Mouse (Mus musculus): ENCODE results near the gene Ttc5.
"Not testable (repeated sequence)": the region's sequence is repeated elsewhere in the genome, so short reads cannot be mapped to it uniquely, and the experiment has no call there.

Ttc5 gene

GRCm38 (mm10) chr14:50785251-50785637, at the start of gene Ttc5:
Gene Ttc5 (minus strand): TSS chr14:50785519.
- DNase-seq (ENCODE audit: low spot score), result peak; percentile 91

- DNase-seq (ENCODE audit: low spot score), result no peak
These were observed 49.1 kb upstream of the Ttc5 start for GRCm38 (mm10) chr14:50834435-50834834.

GRCm38 (mm10) chr14:50833964-50834363, 48.6 kb upstream of the Ttc5 start:
- DNase-seq (ENCODE audit: low spot score), result no peak

GRCm38 (mm10) chr14:50829878-50830277, 44.6 kb upstream of the Ttc5 start:
- DNase-seq (ENCODE audit: low spot score), result no peak

- DNase-seq (ENCODE audit: low spot score), result no peak
These were observed 41.3 kb upstream of the Ttc5 start for GRCm38 (mm10) chr14:50826579-50826978.

- DNase-seq (ENCODE audit: low spot score), result no peak
These were observed 38.9 kb upstream of the Ttc5 start for GRCm38 (mm10) chr14:50824219-50824618.

- DNase-seq (ENCODE audit: low spot score), result no peak
These were observed 37.9 kb upstream of the Ttc5 start for GRCm38 (mm10) chr14:50823240-50823639.

- no peak for DNase-seq (ENCODE audit: low spot score)
These were observed 27.7 kb upstream of the Ttc5 start for GRCm38 (mm10) chr14:50813060-50813459.

GRCm38 (mm10) chr14:50807487-50808072, 22.3 kb upstream of the Ttc5 start, which contains the start of the genes Ccnb1ip1 and Parp2:
Gene Ccnb1ip1 (minus strand): TSS chr14:50807732.
Gene Parp2 (plus strand): TSS chr14:50807841.
- DNase-seq (ENCODE audit: low spot score), result peak; percentile 100

GRCm38 (mm10) chr14:50806469-50806868, 21.1 kb upstream of the Ttc5 start:
- not testable (repeated sequence) for DNase-seq (ENCODE audit: low spot score)

GRCm38 (mm10) chr14:50804683-50805082, 19.4 kb upstream of the Ttc5 start:
- no peak for DNase-seq (ENCODE audit: low spot score)

- no peak for DNase-seq (ENCODE audit: low spot score)
These were observed 17.7 kb upstream of the Ttc5 start for GRCm38 (mm10) chr14:50802843-50803562.

- no peak for DNase-seq (ENCODE audit: low spot score)
These were observed 17.1 kb upstream of the Ttc5 start for GRCm38 (mm10) chr14:50802441-50802840.

- peak; percentile 32 for DNase-seq (ENCODE audit: low spot score)
These were observed 14.4 kb upstream of the Ttc5 start for GRCm38 (mm10) chr14:50799502-50800259.

GRCm38 (mm10) chr14:50798512-50798911, 13.2 kb upstream of the Ttc5 start:
- no peak for DNase-seq (ENCODE audit: low spot score)

GRCm38 (mm10) chr14:50796464-50796863, 11.1 kb upstream of the Ttc5 start:
- no peak for DNase-seq (ENCODE audit: low spot score)

GRCm38 (mm10) chr14:50795965-50796364, 10.6 kb upstream of the Ttc5 start:
- no peak for DNase-seq (ENCODE audit: low spot score)

- DNase-seq (ENCODE audit: low spot score), result no peak
These were observed 10.1 kb upstream of the Ttc5 start for GRCm38 (mm10) chr14:50795261-50795935.

GRCm38 (mm10) chr14:50788157-50788556, 2.8 kb upstream of the Ttc5 start:
- DNase-seq (ENCODE audit: low spot score), result no peak

GRCm38 (mm10) chr14:50784391-50785250, 698 bp downstream of the Ttc5 start:
- no peak for DNase-seq (ENCODE audit: low spot score)

- no peak for DNase-seq (ENCODE audit: low spot score)
These were observed 3.2 kb downstream of the Ttc5 start for GRCm38 (mm10) chr14:50782166-50782565.

Measured in ovary, postnatal 14 days (tissue).